Mouse (Mus musculus): ENCODE data around the gene C2.

C2 gene

DNA sequence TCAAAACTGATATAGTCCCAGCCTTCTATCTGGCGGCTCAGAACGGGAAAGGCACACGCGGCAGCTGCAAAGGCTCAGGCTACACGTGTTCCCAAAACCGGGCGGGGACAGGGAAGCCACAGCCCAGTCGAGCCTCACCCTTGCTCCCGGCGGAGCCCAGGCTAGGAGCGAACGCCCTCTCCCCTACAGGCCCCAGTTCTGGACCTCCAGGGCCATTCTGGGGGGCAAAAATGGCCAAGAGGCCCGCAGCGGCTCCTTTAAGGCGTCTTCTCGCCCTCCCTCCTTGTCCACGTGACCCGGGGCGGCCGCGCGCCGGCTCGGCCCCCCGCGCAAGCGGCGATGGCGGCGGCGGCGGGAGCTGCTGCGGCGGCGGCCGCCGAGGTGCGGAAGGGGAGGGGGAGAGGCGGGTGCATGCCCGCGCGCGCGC is at the start of gene C2, which contains the start of gene Ehmt2:
Gene C2, minus strand, starts transcription at position 106 of the 427 bp plus-strand sequence.
Gene Ehmt2, plus strand, starts transcription at position 310 of the 427 bp plus-strand sequence.
- DNase-seq (ENCODE audit: low spot score in 2 of 2): peak; percentile 68 to 75

DNA sequence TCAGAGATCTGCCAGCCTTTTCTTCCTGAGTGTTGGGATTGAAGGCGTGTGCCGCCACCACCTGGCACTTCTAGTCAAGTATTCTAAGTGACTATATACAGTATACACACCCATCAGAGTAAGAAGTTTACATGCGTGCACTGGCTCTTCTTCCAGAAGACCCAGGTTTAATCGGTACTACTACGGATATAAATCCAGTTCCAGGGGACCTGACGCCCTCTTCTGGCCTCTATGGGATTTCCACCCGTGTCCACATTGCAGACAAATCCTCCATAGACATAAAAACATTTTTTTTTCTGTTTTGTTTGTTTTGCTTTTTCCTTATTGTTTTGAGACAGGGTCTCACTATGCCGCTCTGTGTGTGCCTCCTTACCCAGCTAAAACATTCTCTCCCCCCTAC is 49.5 kb upstream of the C2 start:
- DNase-seq (ENCODE audit: low spot score in 2 of 2): no peak

DNA sequence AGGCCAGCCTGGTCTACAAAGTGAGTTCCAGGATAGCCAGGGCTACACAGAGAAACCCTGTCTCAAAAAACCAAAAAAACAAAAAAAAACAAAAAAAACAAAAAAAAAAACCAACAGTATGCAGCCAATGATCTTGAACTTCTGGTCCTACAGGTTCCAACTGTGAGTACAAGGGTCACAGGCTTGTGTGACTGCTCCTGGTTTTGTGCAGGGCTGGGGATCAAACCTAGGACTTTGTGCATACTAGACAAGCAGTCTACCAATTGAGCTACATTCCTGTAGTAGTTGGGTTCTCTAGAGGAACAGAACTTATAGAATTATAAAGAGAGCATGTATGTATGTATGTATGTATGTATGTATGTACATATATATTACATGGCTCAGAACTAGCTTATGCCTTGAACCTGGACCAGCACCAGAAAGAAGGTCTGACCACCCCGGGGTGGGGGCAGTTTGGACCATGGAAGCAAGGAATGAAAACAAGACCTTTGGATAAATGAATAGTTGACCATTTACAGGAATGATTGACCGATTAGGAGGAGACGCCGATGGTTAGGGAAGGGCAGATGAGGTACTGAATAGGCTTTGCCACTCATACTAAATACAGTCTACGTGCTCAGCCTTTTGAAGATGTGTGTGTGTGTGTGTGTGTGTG is 48.5 kb upstream of the C2 start:
- no peak for DNase-seq (ENCODE audit: low spot score in 2 of 2)

DNA sequence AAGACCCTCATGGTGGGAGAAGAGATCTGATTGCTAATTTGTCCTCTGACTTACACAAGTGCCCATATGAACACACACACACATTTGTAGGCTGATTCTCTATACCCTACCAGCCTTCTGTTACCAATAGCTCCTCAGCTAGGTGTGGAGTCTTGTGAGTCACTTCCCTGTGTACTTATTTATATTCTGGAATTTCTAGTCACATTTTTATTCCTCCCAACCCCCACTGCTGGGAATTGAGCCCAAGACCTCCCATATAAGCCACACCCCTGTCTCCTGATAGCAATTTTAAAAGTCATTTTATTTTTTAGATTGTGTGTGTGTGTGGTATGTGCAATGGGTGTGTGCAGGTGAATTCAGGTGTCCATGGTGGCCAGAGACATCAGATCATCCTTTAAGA is 46.3 kb upstream of the C2 start:
- no peak for DNase-seq (ENCODE audit: low spot score in 2 of 2)

DNA sequence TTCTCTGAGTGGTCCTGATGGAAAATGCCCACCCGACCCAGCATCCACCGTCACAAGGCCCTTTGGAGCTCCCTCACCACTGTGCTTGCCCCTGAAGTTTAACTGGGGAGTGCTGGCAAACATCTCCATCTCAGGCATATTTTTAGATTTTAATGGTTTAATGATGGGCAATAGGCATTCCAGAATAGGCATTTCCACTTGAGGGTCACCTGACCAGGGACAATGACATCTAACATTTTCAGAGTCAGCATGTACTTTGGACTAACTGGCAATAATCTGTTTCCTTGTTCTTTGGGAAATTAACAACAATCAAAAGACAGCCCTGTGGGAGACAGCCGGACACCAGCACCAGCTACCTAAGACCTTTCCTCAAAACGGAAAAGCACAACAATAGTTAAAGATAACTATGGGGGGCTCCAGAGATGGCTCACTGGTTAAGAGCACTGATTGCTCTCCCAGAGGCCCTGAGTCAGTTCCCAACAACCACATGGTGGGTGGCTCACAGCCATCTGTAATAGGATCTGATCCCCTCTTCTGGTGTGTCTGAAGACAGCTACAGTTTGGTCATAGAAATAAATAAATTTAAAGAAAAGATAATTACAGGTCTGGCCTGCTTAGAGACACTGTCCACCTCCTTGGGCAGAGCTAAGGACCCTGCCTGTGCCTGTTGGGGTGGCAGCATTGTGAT is 45.2 kb upstream of the C2 start:
- DNase-seq (ENCODE audit: low spot score in 2 of 2): no peak

DNA sequence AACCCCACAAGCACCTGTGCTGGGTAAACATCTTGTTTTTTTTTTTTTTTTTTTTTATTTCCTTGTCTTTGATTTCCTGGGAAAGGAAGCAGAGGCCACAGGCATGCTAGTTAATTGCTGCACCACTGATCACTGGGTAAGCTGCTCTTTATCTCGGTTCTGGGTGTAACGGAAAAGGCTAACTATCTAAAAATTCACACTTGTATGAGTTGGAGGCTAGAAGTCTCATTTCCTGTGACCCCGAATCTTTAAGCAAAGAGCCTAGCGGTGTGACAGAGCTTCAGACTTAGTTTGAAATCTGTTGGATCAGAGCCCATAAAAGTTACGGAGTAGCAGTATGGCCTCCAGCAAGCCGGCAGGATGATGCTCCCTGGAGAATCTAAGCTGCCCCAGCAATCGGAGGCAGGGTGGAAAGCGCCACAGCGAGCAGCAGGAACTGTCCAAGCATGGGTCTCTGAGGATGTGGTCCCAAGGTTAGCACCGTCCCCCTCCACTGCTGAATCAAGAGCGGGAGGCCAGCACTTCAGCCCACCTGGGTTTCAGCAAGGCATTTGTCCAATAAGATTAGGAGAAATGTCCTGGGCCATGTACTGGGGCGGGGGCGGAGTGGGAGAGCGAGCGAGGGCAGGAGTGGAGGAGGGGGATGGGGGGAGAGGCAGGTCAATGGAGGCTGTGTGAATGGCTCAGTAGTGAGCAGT is 43.4 kb upstream of the C2 start:
- no peak for DNase-seq (ENCODE audit: low spot score in 2 of 2)

DNA sequence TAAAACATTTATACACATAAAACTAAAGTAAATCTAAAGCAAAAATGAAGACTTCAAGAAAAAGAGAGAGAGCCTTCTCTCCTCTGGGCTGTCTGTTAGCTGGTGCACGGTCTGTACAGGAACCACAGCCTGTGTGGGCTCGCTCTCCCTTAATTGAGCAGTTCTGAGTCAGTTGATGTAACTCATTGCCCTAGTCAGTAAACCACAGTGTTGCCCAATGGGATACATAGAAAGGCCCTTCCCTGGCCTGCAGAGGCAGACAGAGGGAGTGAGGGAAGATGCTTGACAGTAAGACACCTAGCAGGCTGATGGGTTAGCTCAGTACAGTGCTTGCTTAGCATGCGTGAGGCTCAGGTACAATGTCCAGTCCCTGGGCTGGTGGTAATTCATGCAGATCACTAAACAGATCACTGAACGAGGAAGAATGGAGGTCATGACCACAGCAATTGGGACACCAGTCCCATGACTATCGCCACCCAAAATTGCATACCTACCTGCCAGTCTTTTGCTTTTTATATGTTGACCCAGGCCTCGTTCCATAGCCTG is 40.0 kb upstream of the C2 start:
- no peak for DNase-seq (ENCODE audit: low spot score in 2 of 2)

DNA sequence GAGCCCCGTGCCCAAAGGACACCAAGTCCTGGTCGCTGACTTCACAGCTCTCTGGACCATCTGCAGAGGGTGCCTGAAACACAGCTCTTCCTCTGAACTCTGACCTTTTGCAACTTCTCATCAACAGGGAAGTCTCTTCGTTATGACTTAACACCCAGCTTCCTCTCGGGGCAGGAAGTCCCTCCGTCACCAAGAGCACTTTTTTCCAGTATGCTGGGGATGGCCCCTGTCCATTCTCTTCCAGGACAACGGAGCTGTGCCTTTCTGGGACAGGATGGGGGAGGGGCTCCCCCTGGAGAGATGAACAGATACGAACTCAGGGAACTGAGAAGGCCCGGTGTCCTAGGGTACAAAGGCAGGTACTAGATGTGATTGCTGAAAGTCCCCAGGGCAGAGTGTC is 36.8 kb upstream of the C2 start:
- DNase-seq (ENCODE audit: low spot score in 2 of 2): no peak

DNA sequence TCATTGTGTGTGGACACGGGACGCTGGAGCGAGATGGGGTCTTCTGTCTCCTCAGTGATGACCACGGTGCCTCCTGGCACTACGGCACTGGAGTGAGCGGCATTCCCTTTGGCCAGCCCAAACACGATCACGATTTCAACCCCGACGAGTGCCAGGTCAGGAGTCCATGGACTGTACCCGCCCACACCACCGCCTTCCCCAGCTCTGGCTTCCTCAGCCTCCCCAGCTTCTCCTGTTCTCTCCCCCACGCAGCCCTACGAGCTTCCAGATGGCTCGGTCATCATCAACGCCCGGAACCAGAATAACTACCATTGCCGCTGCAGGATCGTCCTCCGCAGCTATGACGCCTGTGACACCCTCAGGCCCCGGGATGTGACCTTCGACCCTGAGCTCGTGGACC is 36.0 kb upstream of the C2 start:
- DNase-seq (ENCODE audit: low spot score in 2 of 2): no peak

DNA sequence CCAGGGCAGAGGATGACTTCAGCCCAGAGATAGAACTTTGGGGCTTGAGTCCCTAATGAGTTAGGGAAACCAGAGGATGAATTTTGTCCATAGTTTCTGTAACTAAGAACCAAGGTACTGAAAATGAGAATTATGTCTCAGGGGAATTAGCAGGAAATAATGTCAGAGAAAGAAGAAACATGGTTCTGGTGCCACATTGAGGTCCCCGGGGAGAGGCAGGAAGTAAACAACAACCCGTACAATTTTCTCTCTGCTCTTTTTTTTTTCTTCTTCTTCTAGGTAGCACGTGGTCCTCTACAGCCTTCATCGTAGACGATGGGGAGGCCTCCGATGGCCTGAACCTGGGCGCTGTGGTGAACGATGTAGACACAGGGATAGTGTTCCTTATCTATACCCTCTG is 34.2 kb upstream of the C2 start:
- DNase-seq (ENCODE audit: low spot score in 2 of 2): no peak

DNA sequence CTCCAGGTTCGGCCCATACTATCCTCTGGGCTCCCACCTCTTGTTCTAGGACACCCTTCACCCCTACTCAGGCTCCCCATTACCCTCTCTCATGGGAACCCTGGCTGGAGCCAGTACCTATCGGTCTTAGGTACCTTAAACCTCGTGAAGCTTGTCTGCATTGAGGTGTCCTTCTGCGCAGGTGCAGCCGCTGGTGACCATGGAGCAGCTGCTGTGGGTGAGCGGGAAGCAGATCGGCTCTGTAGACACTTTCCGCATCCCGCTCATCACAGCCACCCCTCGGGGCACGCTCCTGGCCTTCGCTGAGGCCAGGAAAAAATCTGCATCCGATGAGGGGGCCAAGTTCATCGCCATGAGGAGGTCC is 33.7 kb upstream of the C2 start:
- peak; percentile 35 to 50 for DNase-seq (ENCODE audit: low spot score in 2 of 2)

DNA sequence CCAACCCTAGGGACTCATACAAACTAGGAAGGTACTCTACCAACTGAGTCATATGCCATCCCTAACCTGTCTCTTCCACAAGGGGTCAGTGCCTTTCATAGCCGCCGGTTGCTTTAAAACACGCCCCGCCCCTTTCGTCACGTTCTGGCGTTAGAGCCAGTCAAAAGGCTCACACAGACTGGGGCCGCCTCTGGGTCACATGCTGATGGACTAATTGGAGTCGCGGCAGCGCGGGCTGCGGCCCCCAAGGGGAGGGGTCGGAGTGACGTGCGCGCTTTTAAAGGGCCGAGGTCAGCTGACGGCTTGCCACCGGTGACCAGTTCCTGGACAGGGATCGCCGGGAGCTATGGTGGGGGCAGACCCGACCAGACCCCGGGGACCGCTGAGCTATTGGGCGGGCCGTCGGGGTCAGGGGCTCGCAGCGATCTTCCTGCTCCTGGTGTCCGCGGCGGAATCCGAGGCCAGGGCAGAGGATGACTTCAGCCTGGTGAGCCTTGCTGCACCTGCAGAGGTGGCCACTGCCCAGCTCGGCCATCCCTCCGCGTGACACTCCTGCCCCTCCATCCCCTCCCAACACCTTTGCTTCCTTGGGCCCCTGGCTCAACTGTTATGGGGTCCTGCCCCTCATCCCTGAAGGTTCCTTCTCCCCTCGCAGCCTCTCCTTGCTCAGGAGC is 33.1 kb upstream of the C2 start, which contains the start of gene Neu1:
Gene Neu1, plus strand, starts transcription at position 193 of the 674 bp plus-strand sequence.
- peak; percentile 91 to 93 for DNase-seq (ENCODE audit: low spot score in 2 of 2)

DNA sequence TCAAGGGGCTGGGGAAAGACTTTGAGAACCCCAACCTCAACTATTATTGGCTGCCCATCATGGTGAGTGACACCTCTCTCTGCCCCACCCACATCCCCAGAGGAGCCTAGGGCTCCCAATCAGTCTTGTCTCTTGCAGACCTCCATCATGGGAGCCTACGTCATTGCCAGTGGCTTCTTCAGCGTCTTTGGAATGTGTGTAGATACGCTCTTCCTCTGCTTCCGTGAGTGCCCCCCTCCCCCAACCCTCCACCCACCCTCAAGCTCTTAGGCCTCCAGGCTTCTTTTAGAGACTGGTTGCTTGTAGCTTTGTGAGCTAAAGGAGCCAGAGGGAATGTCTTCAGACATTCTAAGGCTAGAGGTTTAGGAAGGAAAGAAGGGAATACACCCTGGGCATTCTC is 30.8 kb upstream of the C2 start:
- DNase-seq (ENCODE audit: low spot score in 2 of 2): no peak

DNA sequence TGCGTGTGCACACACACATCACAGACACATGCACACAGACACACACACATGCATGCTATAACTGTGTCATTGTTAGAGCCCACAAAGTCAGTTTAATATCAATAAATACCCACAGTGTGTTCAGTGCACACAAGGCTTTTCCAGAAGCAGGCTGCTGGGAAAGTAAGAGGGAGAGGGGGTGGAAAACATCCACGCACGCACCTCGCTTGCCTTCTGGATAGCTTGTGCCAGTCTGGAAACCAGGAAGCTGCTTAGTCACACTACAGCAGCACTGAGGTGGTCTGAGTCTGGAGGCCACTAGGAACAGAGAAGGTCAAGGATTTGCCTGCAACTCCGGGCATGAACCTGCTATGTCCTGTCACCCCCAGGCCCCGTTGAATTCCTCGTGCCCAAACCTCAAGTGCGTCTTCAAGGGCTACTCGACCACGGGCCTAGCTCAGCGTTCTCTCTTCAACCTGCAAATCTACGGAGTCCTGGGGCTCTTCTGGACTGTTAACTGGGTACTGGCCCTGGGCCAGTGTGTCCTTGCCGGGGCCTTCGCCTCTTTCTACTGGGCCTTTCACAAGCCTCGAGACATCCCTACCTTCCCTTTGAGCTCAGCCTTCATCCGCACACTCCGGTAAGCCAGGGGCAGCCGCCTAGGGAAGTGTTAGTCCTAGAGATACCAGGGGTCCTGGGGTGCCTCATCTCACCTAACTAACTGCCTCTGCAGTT is 29.4 kb upstream of the C2 start:
- DNase-seq (ENCODE audit: low spot score in 2 of 2): no peak

DNA sequence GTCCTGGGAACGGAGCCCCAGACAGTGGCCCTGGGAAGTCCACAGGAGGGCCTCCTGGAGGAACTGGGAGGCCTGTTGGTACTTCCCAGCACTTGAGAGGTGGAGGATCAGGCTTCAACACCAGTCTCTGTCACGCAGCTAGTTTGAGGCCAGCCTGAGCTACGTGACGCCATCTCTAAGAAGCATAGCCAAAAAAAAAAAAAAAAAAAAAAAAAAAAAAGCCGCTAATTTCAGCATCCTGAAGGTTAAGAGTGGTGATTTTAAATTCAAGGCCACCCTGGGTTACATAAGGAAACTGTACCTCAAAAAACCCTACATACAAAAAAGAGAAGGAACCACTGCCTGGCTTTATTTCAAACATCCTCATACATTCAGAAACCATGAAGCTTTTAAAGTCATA is 26.2 kb upstream of the C2 start:
- DNase-seq (ENCODE audit: low spot score in 2 of 2): no peak

DNA sequence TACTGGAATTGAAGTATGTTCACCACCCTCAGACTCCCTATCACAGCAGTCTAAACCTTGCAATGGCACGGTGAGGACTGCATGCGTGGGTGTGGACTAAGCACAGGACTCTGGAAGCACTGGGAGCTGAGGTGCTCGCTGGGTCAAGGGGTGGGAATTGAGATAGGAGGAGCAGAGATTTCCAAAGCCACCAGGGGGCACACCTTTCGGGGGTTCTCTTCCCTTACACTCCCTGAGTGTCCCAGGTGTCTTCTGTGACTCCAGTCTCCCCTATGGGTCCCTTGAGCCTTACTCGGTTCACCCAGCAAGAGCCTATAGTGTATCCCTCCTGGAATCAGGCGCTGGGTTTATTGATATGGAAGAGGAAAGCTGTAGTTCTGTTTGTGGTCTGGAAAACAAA is 24.9 kb upstream of the C2 start:
- no peak for DNase-seq (ENCODE audit: low spot score in 2 of 2)

DNA sequence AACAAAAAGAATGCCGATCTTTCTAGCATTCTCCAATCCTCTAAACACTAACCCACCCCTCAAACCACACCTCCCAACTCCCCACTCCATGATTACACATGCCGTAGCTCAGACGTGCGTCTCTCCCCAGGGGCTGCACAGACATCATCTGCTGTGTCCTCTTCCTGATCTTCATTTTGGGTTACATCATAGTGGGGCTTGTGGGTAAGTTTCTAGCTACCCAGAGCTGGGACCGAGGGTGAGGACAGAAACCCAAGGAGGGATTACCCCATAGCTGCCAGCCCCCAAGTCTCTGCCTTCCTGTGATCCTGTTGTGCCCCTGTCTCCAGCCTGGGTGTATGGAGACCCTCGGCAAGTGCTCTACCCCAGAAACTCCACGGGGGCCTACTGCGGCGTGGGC is 19.1 kb upstream of the C2 start:
- no peak for DNase-seq (ENCODE audit: low spot score in 2 of 2)

DNA sequence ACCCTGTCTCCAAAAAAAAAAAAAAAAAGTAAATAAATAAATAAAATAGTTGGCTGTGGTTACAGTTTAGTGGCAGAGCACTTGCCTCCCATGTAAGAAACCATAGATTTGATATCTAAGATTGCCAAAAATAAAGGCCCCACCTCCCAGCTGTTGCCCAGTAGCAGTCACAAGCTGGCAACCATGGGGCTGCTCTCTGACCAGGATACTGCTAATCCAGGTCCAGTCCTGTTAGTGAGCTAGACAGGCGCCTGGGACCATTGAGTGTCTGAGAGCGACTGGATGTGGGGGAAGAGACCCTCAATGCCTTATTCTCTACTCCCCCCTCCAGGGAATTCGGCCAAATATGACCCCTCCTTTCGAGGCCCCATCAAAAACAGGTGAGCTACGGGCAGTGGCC is 18.3 kb upstream of the C2 start:
- no peak for DNase-seq (ENCODE audit: low spot score in 2 of 2)

DNA sequence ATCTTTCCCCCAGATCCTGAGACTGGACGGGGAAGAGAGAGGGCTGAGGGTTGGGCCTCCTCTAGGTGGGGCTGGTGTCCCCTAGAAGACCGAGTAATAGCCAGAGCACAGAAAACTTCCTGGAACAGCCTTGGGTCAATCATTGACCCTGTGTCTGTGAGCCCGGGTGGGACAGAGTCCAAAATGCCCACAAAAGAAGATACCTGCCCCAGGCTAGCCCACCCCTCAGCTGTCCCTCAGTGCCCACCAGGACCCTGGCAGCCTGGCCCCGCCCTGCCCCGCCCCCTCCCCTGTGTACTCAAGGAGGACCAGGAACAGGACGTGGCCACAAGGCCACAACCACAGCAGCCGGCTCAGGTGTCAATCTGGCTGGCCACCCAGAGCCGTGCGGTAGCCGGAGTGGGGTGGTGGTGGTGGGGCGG is 17.4 kb upstream of the C2 start:
- no peak for DNase-seq (ENCODE audit: low spot score in 2 of 2)

DNA sequence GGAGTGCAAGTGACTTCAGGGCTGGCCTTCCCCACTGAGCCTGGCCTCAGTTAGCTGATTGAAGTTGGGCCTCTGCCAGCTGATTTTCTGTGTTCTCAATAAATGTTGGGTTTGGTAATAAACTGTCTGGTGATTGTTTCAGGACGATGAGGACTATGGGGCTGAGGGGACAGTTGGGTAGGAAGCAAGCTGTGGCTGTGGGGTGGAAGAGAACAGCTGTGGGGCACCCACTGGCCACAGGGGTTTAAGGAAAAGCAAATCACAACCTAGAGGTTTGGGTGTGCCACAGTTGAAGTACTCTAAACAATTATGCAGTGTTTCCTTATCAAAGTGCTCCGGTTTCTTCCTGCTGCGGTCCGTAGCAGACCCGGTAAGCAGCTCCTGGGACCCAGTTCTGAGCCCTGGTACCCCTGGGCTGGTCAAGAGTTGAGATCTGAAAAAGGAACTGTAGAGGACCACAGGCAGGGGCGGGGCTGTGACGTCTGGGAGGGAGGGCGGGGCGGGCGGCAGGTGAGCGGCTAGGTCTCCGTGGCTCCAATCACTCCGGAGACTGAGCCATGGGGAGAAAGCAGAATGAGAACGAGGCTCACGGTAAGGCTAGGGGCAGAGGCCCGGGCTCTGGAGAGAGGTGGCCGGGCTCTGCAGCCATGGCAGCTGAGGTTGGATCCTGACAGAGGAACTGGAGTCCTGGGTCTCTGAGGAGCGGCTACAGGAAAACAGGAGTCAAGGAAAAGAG is 16.0 kb upstream of the C2 start, which contains the start of gene Slc44a4:
Gene Slc44a4, plus strand, starts transcription at position 537 of the 736 bp plus-strand sequence.
- DNase-seq (ENCODE audit: low spot score in 2 of 2): no peak

DNA sequence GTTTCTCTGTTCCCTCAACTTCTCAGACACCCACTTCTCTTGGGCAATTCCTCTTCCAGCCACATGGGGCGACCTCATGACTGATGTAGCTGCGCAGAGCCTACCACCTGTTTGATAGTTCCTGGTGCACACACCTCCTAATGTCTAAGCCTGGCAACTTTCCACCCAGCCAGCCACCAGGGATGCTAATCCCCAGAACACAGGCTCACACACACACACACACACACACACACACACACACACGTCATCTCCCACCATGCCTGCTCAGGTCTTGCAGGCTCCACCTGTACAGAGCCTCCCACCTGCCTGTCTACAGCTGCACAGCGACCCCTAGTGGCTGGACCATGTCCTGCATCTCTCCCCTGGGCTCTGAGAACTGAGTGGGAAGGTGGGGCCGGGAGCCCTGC is 13.9 kb upstream of the C2 start:
- peak; percentile 67 to 91 for DNase-seq (ENCODE audit: low spot score in 2 of 2)

All from thymus, postnatal 10 days (tissue).